Mouse (Mus musculus) MEL (cell line): ENCODE data around the gene Kctd13. TPM values are rescaled to one million over a fixed set of nuclear protein-coding genes. Genes with fewer than 3 reads are reported as not detected.

Source experiments
- polyA plus RNA-seq, 2 experiments: library from polyadenylated mRNA; stranded (reverse) in 1 of 2; unstranded in 1 of 2; fragments of >175 nt in 1 of 2; fragments of >200 nt in 1 of 2; gene quantifications; 2 replicates each; pipeline versions ENCODE4 v1.2.1 to v1.2.4; 2012; ENCODE audit warnings: low replicate concordance in 2 of 2, low read depth in 1 of 2; ENCODE audit not compliant: insufficient read length in 2 of 2, insufficient read depth in 1 of 2, missing spikeins in 1 of 2
- total RNA-seq: library from RNA; depleted of rRNA; stranded (reverse); fragments of 300-350 nt; gene quantifications from 2 replicates; pipeline ENCODE4 v1.2.3, GENCODE M21; 2012; rRNA removed

The Kctd13 gene
- total and polyA plus RNA-seq, 3 experiments = 17.7 to 26.2 TPM; not detected in 1

Other genes with a start within 250 kb of the Kctd13 start
- gene Bola2, start 233.5 kb upstream of the Kctd13 start, total RNA-seq = 138 and 163 TPM in 2 replicates
- 100 to 1,000 TPM in 1 of 2 experiments, not detected in 1; 436 TPM for gene Bola2, start 233.5 kb upstream of the Kctd13 start, polyA plus RNA-seq
- gene Slx1b, start 233.1 kb upstream of the Kctd13 start, total RNA-seq = 4.6 and 5.4 TPM in 2 replicates
- gene Slx1b, start 233.1 kb upstream of the Kctd13 start, polyA plus RNA-seq = 10 to 100 TPM in 1 of 2 experiments, not detected in 1; 10.2 TPM
- gene Coro1a, start 221.1 kb upstream of the Kctd13 start, total RNA-seq = 195 and 279 TPM in 2 replicates
- 100 to 1,000 TPM in 1 of 2 experiments, not detected in 1; 204 TPM for gene Coro1a, start 221.1 kb upstream of the Kctd13 start, polyA plus RNA-seq
- 5.2 and 7.1 TPM in 2 replicates for gene Mapk3, start 169.3 kb upstream of the Kctd13 start, total RNA-seq
- 10 to 100 TPM in 1 of 2 experiments, not detected in 1; 45.1 TPM for gene Mapk3, start 169.3 kb upstream of the Kctd13 start, polyA plus RNA-seq
- gene Gdpd3, start 162.5 kb upstream of the Kctd13 start, total RNA-seq = 12.6 and 12.7 TPM in 2 replicates
- 10 to 100 TPM in 1 of 2 experiments, not detected in 1; 13.0 TPM for gene Gdpd3, start 162.5 kb upstream of the Kctd13 start, polyA plus RNA-seq
- 2.1 and 2.7 TPM in 2 replicates for gene Ypel3, start 151.9 kb upstream of the Kctd13 start, total RNA-seq
- 10 to 100 TPM in 1 of 2 experiments, not detected in 1; 12.6 TPM for gene Ypel3, start 151.9 kb upstream of the Kctd13 start, polyA plus RNA-seq
- gene Tbx6, start 147.4 kb upstream of the Kctd13 start, total RNA-seq = 0.12 and 0.13 TPM in 2 replicates
- under 1 TPM in 1 of 2 experiments, not detected in 1; 0.15 TPM for gene Tbx6, start 147.4 kb upstream of the Kctd13 start, polyA plus RNA-seq
- gene Ppp4c, start 136.4 kb upstream of the Kctd13 start, total RNA-seq = 255 and 257 TPM in 2 replicates
- gene Ppp4c, start 136.4 kb upstream of the Kctd13 start, polyA plus RNA-seq = 100 to 1,000 TPM; 265 to 540 TPM
- gene Fam57b, start 131.2 kb upstream of the Kctd13 start, total RNA-seq = 1.7 TPM in 2 replicates
- under 1 TPM in 1 of 2 experiments, not detected in 1; 0.50 TPM for gene Fam57b, start 131.2 kb upstream of the Kctd13 start, polyA plus RNA-seq
- not detected in 2 replicates for gene 4930451I11Rik, start 97.2 kb upstream of the Kctd13 start, total RNA-seq
- gene 4930451I11Rik, start 97.2 kb upstream of the Kctd13 start, polyA plus RNA-seq = not detected
- 1.6 and 2.3 TPM in 2 replicates for gene Doc2a, start 81.5 kb upstream of the Kctd13 start, total RNA-seq
- not detected for gene Doc2a, start 81.5 kb upstream of the Kctd13 start, polyA plus RNA-seq
- gene Hirip3, start 66.9 kb upstream of the Kctd13 start, total RNA-seq = 44.0 and 55.6 TPM in 2 replicates
- gene Hirip3, start 66.9 kb upstream of the Kctd13 start, polyA plus RNA-seq = 100 to 1,000 TPM in 1 of 2 experiments, not detected in 1; 137 TPM
- gene Ino80e, start 66.5 kb upstream of the Kctd13 start, total RNA-seq = 77.1 and 93.0 TPM in 2 replicates
- 100 to 1,000 TPM; 189 to 476 TPM for gene Ino80e, start 66.5 kb upstream of the Kctd13 start, polyA plus RNA-seq
- gene Taok2, start 44.2 kb upstream of the Kctd13 start, total RNA-seq = 26.2 and 34.2 TPM in 2 replicates
- gene Taok2, start 44.2 kb upstream of the Kctd13 start, polyA plus RNA-seq = 10 to 100 TPM; 29.0 to 52.3 TPM
- gene Tmem219, start 6.0 kb upstream of the Kctd13 start, total RNA-seq = 18.0 and 18.8 TPM in 2 replicates
- gene Tmem219, start 6.0 kb upstream of the Kctd13 start, polyA plus RNA-seq = 10 to 100 TPM in 1 of 2 experiments, not detected in 1; 34.5 TPM
- gene Asphd1, start 20.7 kb downstream of the Kctd13 start, total RNA-seq = 0.15 TPM in 1 of 2 replicates, not detected in the other
- gene Asphd1, start 20.7 kb downstream of the Kctd13 start, polyA plus RNA-seq = under 1 TPM in 1 of 2 experiments, not detected in 1; 0.74 TPM
- gene Sez6l2, start 21.7 kb downstream of the Kctd13 start, total RNA-seq = 0.49 and 2.0 TPM in 2 replicates
- gene Sez6l2, start 21.7 kb downstream of the Kctd13 start, polyA plus RNA-seq = 1 to 10 TPM in 1 of 2 experiments, not detected in 1; 6.1 TPM
- 72.5 and 98.4 TPM in 2 replicates for gene Cdipt, start 47.0 kb downstream of the Kctd13 start, total RNA-seq
- 100 to 1,000 TPM in 1 of 2 experiments, not detected in 1; 151 TPM for gene Cdipt, start 47.0 kb downstream of the Kctd13 start, polyA plus RNA-seq
- 0.35 and 0.49 TPM in 2 replicates for gene Cdiptos, start 47.2 kb downstream of the Kctd13 start, total RNA-seq
- 1 to 10 TPM in 1 of 2 experiments, not detected in 1; 1.8 TPM for gene Cdiptos, start 47.2 kb downstream of the Kctd13 start, polyA plus RNA-seq
- 19.4 and 19.8 TPM in 2 replicates for gene Mvp, start 85.7 kb downstream of the Kctd13 start, total RNA-seq
- 10 to 100 TPM in 1 of 2 experiments, not detected in 1; 20.6 TPM for gene Mvp, start 85.7 kb downstream of the Kctd13 start, polyA plus RNA-seq
- gene Pagr1b, start 87.6 kb downstream of the Kctd13 start, total RNA-seq = 0.39 TPM in 1 of 2 replicates, not detected in the other
- 1 to 10 TPM in 1 of 2 experiments, not detected in 1; 4.5 TPM for gene Pagr1b, start 87.6 kb downstream of the Kctd13 start, polyA plus RNA-seq
- 55.4 and 60.2 TPM in 2 replicates for gene Pagr1a, start 88.5 kb downstream of the Kctd13 start, total RNA-seq
- gene Pagr1a, start 88.5 kb downstream of the Kctd13 start, polyA plus RNA-seq = 10 to 100 TPM in 1 of 2 experiments, not detected in 1; 85.9 TPM
- 13.8 and 20.5 TPM in 2 replicates for gene Gm42742, start 92.2 kb downstream of the Kctd13 start, total RNA-seq
- 10 to 100 TPM in 1 of 2 experiments, not detected in 1; 27.2 TPM for gene Gm42742, start 92.2 kb downstream of the Kctd13 start, polyA plus RNA-seq
- gene Prrt2, start 92.3 kb downstream of the Kctd13 start, total RNA-seq = 0.12 and 0.13 TPM in 2 replicates
- 1 to 10 TPM in 1 of 2 experiments, not detected in 1; 1.4 TPM for gene Prrt2, start 92.3 kb downstream of the Kctd13 start, polyA plus RNA-seq
- 231 and 234 TPM in 2 replicates for gene Maz, start 98.2 kb downstream of the Kctd13 start, total RNA-seq
- 100 to 1,000 TPM in 1 of 2 experiments, not detected in 1; 540 TPM for gene Maz, start 98.2 kb downstream of the Kctd13 start, polyA plus RNA-seq
- gene Kif22, start 113.6 kb downstream of the Kctd13 start, total RNA-seq = 57.7 and 75.7 TPM in 2 replicates
- 100 to 1,000 TPM; 119 to 298 TPM for gene Kif22, start 113.6 kb downstream of the Kctd13 start, polyA plus RNA-seq
- gene Zg16, start 158.4 kb downstream of the Kctd13 start, total RNA-seq = 57.1 and 89.3 TPM in 2 replicates
- gene Zg16, start 158.4 kb downstream of the Kctd13 start, polyA plus RNA-seq = 10 to 100 TPM in 1 of 2 experiments, not detected in 1; 50.4 TPM
- gene AI467606, start 162.5 kb downstream of the Kctd13 start, total RNA-seq = 51.1 and 54.9 TPM in 2 replicates
- gene AI467606, start 162.5 kb downstream of the Kctd13 start, polyA plus RNA-seq = 100 to 1,000 TPM in 1 of 2 experiments, 10 to 100 TPM in 1; 79.4 to 101 TPM
- gene Qprt, start 193.3 kb downstream of the Kctd13 start, total RNA-seq = 2.5 and 2.7 TPM in 2 replicates
- 1 to 10 TPM in 1 of 2 experiments, not detected in 1; 3.7 TPM for gene Qprt, start 193.3 kb downstream of the Kctd13 start, polyA plus RNA-seq
- 169 and 182 TPM in 2 replicates for gene Spn, start 208.9 kb downstream of the Kctd13 start, total RNA-seq
- 100 to 1,000 TPM; 135 to 184 TPM for gene Spn, start 208.9 kb downstream of the Kctd13 start, polyA plus RNA-seq